Mouse (Mus musculus) MEL (cell line): ENCODE results near the gene Srsf2.

Experiments used
- CHD1 ChIP-seq: IDR thresholded peaks from 2 replicates; pipeline ENCODE4 v1.6.1; 2012; ENCODE audit warnings: low read depth, mild to moderate bottlenecking, inconsistent platforms, low read length, improper control_type of control experiment
- CTCF ChIP-seq, 3 experiments: IDR thresholded peaks in 2 of 3; conservative IDR thresholded peaks in 1 of 3; 2 replicates each; pipeline ENCODE4 v1.5.1; 2011 to 2012; ENCODE audit warnings: low read length in 3 of 3, low read depth in 2 of 3, mild to moderate bottlenecking in 2 of 3, improper control_type of control experiment in 1 of 3, inconsistent platforms in 1 of 3, mixed read lengths in 1 of 3, moderate library complexity in 1 of 3; ENCODE audit not compliant: control insufficient read depth in 1 of 3, insufficient read depth in 1 of 3, poor library complexity in 1 of 3, severe bottlenecking in 1 of 3
- E2F4 ChIP-seq: IDR thresholded peaks from 2 replicates; pipeline ENCODE4 v1.6.1; 2011; ENCODE audit warnings: low read depth, low read length, improper control_type of control experiment, borderline replicate concordance
- EP300 ChIP-seq, 2 experiments: IDR thresholded peaks; 2 replicates each; pipeline ENCODE4 v1.6.1; 2011; ENCODE audit warnings: improper control_type of control experiment in 2 of 2, low read length in 2 of 2, low read depth in 1 of 2, mild to moderate bottlenecking in 1 of 2
- MAX ChIP-seq: IDR thresholded peaks from 2 replicates; pipeline ENCODE4 v1.6.1; 2011; ENCODE audit warnings: low read length, improper control_type of control experiment
- POLR2A ChIP-seq, 2 experiments: IDR thresholded peaks; 2 replicates each; pipeline ENCODE4 v1.6.1; 2011 to 2012; ENCODE audit warnings: low read length in 2 of 2, mild to moderate bottlenecking in 2 of 2, control low read depth in 1 of 2, improper control_type of control experiment in 1 of 2, low read depth in 1 of 2, moderate library complexity in 1 of 2; ENCODE audit not compliant: control insufficient read depth in 1 of 2, insufficient read depth in 1 of 2, poor library complexity in 1 of 2

DNA sequence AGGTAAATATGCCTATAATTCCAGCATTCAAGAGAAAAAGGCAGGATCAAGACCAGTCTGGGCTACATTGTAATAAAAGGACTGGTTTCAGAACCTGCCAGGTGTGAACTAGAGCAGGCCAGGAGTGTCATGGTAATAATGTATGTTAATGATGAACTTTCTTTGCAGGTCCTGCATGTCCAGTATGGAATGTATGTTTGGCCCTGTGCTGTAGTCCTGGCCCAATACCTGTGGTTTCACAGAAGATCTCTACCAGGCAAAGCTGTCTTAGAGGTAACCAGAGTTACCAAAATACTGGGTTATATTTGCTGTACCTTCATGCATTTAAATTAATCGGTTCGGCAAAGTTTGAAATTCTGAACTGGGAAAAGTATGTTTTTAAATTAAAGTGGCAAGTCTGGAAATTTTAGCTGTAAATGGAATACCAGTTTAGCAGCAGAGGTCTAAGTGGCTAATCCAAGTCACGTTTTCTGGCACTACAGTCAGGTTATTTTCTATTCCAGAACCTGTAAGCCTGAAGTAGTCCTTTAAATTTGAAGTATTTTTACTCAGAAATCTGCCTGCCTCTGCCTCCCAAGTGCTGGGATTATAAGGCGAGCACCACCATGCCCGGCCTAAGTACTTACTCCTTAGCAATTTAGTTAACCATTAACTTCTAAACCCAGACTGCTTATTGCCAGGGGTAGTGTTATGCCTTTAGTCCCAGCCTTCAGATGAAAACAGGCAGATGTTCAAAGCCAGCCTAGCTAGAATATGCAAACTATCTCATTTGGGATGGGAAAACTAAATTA, 4.6 kb downstream of the Srsf2 start:
- no peak for TF ChIP-seq CTCF (IDR thresholded peaks at IDR 0.05 in 2 of 3, conservative IDR thresholded peaks at IDR 0.05 in 1 of 3; ENCODE audit: control insufficient read depth in 1 of 3, insufficient read depth in 1 of 3, low read depth in 2 of 3, low read length in 3 of 3, poor library complexity in 1 of 3, severe bottlenecking in 1 of 3)
- peak; percentile 31 to 36; a peak in 1 of 4 replicates for TF ChIP-seq POLR2A (IDR thresholded peaks at IDR 0.05; ENCODE audit: control insufficient read depth in 1 of 2, insufficient read depth in 1 of 2, low read depth in 1 of 2, low read length in 2 of 2, poor library complexity in 1 of 2)
- no peak for TF ChIP-seq CHD1
- TF ChIP-seq E2F4 = no peak
- 0 out of 4 replicates have a peak, but pooled peaks of 1 of the 2 experiments have one; percentile 10 for TF ChIP-seq EP300 (IDR thresholded peaks at IDR 0.05; ENCODE audit: low read depth in 1 of 2, low read length in 2 of 2)
- no peak for TF ChIP-seq MAX
